Mouse (Mus musculus): ENCODE measurements around the gene Robo3. TPM values are rescaled to one million over a fixed set of nuclear protein-coding genes. Genes with fewer than 3 reads are reported as not detected.
A peak's percentile ranks its signal among the peaks of the same experiment; 100 is the strongest.

Gene Robo3
- polyA plus RNA-seq, 1 experiment from 2014 or later, result 20.5 TPM

DNA sequence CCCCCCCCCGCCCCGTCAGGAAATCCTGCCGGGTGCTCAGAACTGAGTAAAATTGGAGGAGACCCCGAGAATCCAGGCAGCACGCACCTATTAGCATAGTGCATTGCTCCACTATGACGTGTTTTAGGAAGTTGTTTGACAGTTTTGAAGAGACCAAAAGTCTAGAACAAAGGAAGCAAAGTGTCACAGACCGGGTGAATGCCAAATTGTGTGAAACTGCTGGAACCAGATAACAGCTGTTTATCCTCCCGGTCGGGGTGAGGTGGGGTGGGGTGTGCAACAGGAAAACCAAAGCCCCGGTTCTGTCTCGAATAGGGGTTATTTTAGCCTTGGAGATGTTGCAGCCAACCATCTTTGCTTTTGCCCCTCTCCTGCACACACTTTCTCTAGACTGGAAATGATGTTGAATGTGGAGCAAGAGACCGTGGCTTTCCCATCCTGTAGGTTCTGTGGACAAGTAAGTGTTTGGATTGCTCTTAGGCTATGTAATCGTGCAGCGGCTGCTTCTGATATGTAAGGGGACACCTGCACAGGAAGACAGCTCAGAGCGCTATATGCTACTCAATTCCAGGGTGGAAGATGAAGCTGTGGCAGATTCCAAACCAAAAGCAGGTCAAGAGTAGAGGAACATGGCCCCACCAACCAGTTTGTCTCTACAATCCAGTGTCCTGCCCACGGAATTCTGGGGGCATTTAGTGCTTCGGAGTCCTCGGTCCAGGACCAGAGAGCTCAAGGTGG is 946 bp upstream of the Robo3 start:
- H3K4me2 ChIP-seq (replicated peaks), result peak overlapping the region; percentile 74
- H3K9me3 ChIP-seq (ENCODE audit: control insufficient read depth, low read length), result no peaks in the 10 kb centered on the region
- H3K9ac ChIP-seq, result no peak overlapping the region
- H3K4me1 ChIP-seq (replicated peaks; ENCODE audit: control insufficient read depth, insufficient read depth, low read length), result peaks cover 26% of the 10 kb centered on the region
- DNase-seq (ENCODE audit: low spot score), result no peak
- H3K27ac ChIP-seq, result no peak overlapping the region
- H3K4me3 ChIP-seq (replicated peaks; ENCODE audit: low read length), result no peak overlapping the region
- ATAC-seq (ENCODE audit: low FRiP score), result no peak
- 3% methylated on average over 18 of the region's 18 CpGs for WGBS
- peaks cover 63% of the 10 kb centered on the region for H3K27me3 ChIP-seq (ENCODE audit: control insufficient read depth, insufficient read depth, low read length)
- no peaks in the 10 kb centered on the region for H3K36me3 ChIP-seq (replicated peaks; ENCODE audit: control insufficient read depth, insufficient read depth)

DNA sequence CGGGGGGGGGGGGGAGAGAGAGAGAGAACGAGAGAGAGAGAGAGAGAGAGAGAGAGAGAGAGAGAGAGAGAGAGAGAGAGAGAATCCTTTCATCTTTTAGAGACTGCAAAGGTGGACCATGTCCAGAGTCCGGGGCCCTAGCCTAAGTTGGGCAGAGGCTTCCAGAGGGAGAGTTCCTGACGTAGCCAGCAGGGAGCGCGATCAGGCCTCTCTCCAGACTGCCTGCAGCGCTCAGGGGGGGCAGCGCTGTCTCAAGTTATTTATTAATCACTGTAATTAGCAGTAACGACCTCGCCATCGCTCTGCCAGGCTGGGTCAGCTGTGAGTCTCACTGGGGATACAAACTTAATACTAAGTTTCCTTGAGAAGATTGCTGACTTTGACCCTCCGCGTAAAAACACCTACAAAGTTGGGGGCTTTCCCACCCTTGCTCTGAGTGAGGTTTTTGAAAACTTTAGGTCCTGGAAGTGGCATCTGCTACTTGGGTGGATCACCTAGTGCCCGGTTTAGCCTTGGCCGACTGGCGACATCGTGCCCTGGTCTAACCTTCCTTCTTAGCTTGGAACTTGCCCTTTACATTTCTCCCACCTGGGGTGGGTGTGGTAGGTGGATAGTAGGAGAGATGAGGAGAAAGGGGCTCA is 900 bp downstream of the Robo3 start:
- H3K4me1 ChIP-seq (replicated peaks; ENCODE audit: control insufficient read depth, insufficient read depth, low read length), result peaks cover 23% of the 10 kb centered on the region
- no peak overlapping the region for H3K27ac ChIP-seq
- H3K4me2 ChIP-seq (replicated peaks), result peak overlapping the region; percentile 74
- peak overlapping the region; percentile 36 for H3K4me3 ChIP-seq (replicated peaks; ENCODE audit: low read length)
- H3K9ac ChIP-seq, result peak overlapping the region; percentile 44
- H3K27me3 ChIP-seq (ENCODE audit: control insufficient read depth, insufficient read depth, low read length), result peaks cover 73% of the 10 kb centered on the region
- WGBS, result 1% methylated on average over 15 of the region's 17 CpGs
- no peaks in the 10 kb centered on the region for H3K36me3 ChIP-seq (replicated peaks; ENCODE audit: control insufficient read depth, insufficient read depth)
- no peaks in the 10 kb centered on the region for H3K9me3 ChIP-seq (ENCODE audit: control insufficient read depth, low read length)
- no peak; the same call in 1 of the 2 replicates for ATAC-seq (ENCODE audit: low FRiP score)
- no peak for DNase-seq (ENCODE audit: low spot score)

DNA sequence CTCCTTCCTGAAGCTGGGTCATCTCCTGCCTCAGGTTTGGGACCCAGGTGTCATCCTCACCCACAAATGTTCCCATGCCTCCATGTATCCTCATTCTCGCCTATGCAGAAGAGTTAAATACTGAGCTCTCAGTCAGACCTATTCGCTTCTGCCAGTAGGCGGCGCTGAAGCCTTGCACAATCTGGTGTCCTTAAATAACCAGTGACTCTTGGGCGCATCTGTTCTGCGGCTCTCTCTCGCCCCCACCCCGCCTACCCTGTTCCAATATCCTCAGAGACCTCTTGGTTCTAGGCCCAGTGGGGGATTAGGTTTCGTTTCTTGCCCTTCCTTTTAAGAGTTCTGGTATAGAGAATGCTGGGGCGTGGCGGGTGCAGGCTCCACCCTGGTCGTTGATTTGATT is 2.5 kb downstream of the Robo3 start:
- no peaks in the 10 kb centered on the region for H3K36me3 ChIP-seq (replicated peaks; ENCODE audit: control insufficient read depth, insufficient read depth)
- peak; percentile 98 for DNase-seq (ENCODE audit: low spot score)
- peaks cover 23% of the 10 kb centered on the region for H3K4me1 ChIP-seq (replicated peaks; ENCODE audit: control insufficient read depth, insufficient read depth, low read length)
- H3K4me3 ChIP-seq (replicated peaks; ENCODE audit: low read length), result peak overlapping the region; percentile 14; the same call in 1 of the 2 replicates
- H3K9me3 ChIP-seq (ENCODE audit: control insufficient read depth, low read length), result no peaks in the 10 kb centered on the region
- H3K27ac ChIP-seq, result no peak overlapping the region
- no peak overlapping the region for H3K9ac ChIP-seq
- peaks cover 66% of the 10 kb centered on the region for H3K27me3 ChIP-seq (ENCODE audit: control insufficient read depth, insufficient read depth, low read length)
- H3K4me2 ChIP-seq (replicated peaks), result peak overlapping the region; percentile 74
- ATAC-seq (ENCODE audit: low FRiP score), result peak; percentile 83
- WGBS, result under 1% methylated on average over 12 of the region's 12 CpGs

DNA sequence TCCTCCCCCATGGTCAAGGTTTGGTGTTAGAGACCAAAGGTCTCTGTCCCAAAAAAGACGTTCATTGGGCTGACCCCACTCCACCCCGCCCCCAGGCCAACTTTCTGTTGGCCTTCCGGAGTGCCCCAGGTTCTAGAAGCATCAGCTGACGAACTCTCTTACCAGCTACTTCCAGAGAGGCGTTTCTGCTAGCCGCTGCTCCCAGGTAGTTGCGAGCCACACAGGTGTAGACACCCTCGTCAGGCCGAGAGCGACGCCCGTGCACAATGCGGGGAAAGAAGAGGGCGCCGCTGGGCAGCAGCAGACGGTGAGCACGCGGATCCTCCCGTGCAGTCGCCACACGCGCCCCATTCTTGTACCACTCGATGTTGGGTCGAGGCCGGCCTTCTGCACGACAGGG is 3.7 kb downstream of the Robo3 start:
- H3K4me2 ChIP-seq (replicated peaks), result peak overlapping the region; percentile 24
- no peak overlapping the region for H3K9ac ChIP-seq
- 12% methylated on average over 26 of the region's 26 CpGs for WGBS
- 0 out of 2 replicates have a peak overlapping the region, but pooled peaks have one; percentile 5 for H3K4me3 ChIP-seq (replicated peaks; ENCODE audit: low read length)
- no peaks in the 10 kb centered on the region for H3K9me3 ChIP-seq (ENCODE audit: control insufficient read depth, low read length)
- ATAC-seq (ENCODE audit: low FRiP score), result no peak
- no peaks in the 10 kb centered on the region for H3K36me3 ChIP-seq (replicated peaks; ENCODE audit: control insufficient read depth, insufficient read depth)
- H3K27ac ChIP-seq, result no peak overlapping the region
- peaks cover 22% of the 10 kb centered on the region for H3K4me1 ChIP-seq (replicated peaks; ENCODE audit: control insufficient read depth, insufficient read depth, low read length)
- DNase-seq (ENCODE audit: low spot score), result no peak
- H3K27me3 ChIP-seq (ENCODE audit: control insufficient read depth, insufficient read depth, low read length), result peaks cover 56% of the 10 kb centered on the region

DNA sequence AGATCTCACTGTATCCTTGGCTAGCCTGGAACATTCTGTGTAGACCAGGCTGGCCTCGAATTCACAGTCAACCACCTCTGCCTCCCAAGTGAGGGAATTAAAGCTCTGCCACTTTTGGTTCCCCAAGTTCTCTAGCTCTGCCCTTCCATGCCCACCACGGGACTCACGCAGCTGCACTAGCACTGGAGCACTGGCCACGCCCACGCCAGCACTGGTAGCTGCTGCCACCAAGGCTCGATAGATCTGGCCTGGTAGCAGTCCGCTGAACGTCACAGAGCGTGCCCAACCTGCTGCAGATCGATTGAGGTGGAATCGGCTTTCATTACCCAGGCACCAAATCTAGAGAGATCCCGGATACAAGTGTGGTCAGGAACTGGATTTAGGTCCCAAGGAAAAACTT is 11.8 kb downstream of the Robo3 start:
- peak overlapping the region; percentile 55 for H3K4me2 ChIP-seq (replicated peaks)
- H3K27me3 ChIP-seq (ENCODE audit: control insufficient read depth, insufficient read depth, low read length), result no peaks in the 10 kb centered on the region
- 19% methylated on average over 12 of the region's 12 CpGs for WGBS
- DNase-seq (ENCODE audit: low spot score) (peak; percentile 35), ATAC-seq (ENCODE audit: low FRiP score) (peak; percentile 32; the same call in 1 of the 2 replicates)
- H3K4me3 ChIP-seq (replicated peaks; ENCODE audit: low read length), result peak overlapping the region; percentile 21; the same call in 1 of the 2 replicates
- H3K27ac ChIP-seq, result no peak overlapping the region
- H3K9ac ChIP-seq, result peak overlapping the region; percentile 54
- no peaks in the 10 kb centered on the region for H3K4me1 ChIP-seq (replicated peaks; ENCODE audit: control insufficient read depth, insufficient read depth, low read length)
- H3K9me3 ChIP-seq (ENCODE audit: control insufficient read depth, low read length), result no peaks in the 10 kb centered on the region
- H3K36me3 ChIP-seq (replicated peaks; ENCODE audit: control insufficient read depth, insufficient read depth), result no peaks in the 10 kb centered on the region

DNA sequence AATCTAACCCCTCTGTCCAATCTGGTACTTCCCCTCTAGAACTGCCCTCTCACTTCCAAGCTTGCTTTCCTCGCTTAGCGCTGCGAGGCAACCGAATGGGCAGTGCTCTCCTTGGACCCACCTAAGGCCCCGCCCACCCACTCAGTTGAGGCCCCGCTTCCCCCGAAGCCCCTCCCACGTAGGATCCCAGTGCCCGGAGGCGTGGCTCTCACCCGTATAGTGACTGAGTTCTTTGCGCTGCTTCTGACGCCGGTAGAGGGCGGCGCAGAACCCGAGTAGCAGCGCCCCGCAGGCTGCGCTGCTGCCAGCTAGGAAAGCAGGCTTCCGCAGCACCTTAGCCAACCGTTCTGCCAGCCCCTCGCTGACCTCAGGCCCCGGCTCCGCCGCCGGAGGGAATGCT is 12.4 kb downstream of the Robo3 start:
- peak; percentile 81 for DNase-seq (ENCODE audit: low spot score)
- no peaks in the 10 kb centered on the region for H3K9me3 ChIP-seq (ENCODE audit: control insufficient read depth, low read length)
- WGBS, result under 1% methylated on average over 27 of the region's 27 CpGs
- peak overlapping the region; percentile 21 for H3K4me3 ChIP-seq (replicated peaks; ENCODE audit: low read length)
- H3K36me3 ChIP-seq (replicated peaks; ENCODE audit: control insufficient read depth, insufficient read depth), result no peaks in the 10 kb centered on the region
- peak overlapping the region; percentile 54 for H3K9ac ChIP-seq
- no peaks in the 10 kb centered on the region for H3K27me3 ChIP-seq (ENCODE audit: control insufficient read depth, insufficient read depth, low read length)
- H3K4me2 ChIP-seq (replicated peaks), result peak overlapping the region; percentile 55
- no peak overlapping the region for H3K27ac ChIP-seq
- H3K4me1 ChIP-seq (replicated peaks; ENCODE audit: control insufficient read depth, insufficient read depth, low read length), result no peaks in the 10 kb centered on the region
- peak; percentile 85 for ATAC-seq (ENCODE audit: low FRiP score)

DNA sequence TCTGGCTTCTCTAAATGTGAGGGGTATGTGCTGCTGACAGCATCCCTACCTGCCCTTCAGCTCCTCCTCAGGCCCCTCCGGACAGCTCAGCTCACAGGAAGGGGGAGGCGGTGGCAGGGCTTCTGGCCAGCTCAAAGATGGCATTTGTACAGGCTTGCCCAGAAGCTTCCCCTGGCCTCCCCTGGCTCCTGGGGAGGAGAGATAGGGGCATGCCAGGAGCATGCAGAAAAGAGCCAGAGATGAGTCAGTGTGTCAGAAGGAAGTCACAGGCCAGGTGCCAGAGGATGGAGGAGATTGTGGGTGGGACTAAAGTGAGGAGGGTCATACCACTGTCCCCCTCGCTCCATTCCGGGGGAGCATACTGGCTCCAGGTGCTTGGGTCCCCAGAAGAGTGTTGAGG is 14.3 kb downstream of the Robo3 start:
- no peaks in the 10 kb centered on the region for H3K9me3 ChIP-seq (ENCODE audit: control insufficient read depth, low read length)
- no peaks in the 10 kb centered on the region for H3K27me3 ChIP-seq (ENCODE audit: control insufficient read depth, insufficient read depth, low read length)
- H3K27ac ChIP-seq, result no peak overlapping the region
- H3K4me1 ChIP-seq (replicated peaks; ENCODE audit: control insufficient read depth, insufficient read depth, low read length), result no peaks in the 10 kb centered on the region
- ATAC-seq (ENCODE audit: low FRiP score) (no peak), DNase-seq (ENCODE audit: low spot score) (no peak)
- no peak overlapping the region for H3K4me3 ChIP-seq (replicated peaks; ENCODE audit: low read length)
- WGBS, result 83% methylated on average over 4 of the region's 4 CpGs
- H3K36me3 ChIP-seq (replicated peaks; ENCODE audit: control insufficient read depth, insufficient read depth), result no peaks in the 10 kb centered on the region
- no peak overlapping the region for H3K9ac ChIP-seq
- H3K4me2 ChIP-seq (replicated peaks), result no peak overlapping the region

DNA sequence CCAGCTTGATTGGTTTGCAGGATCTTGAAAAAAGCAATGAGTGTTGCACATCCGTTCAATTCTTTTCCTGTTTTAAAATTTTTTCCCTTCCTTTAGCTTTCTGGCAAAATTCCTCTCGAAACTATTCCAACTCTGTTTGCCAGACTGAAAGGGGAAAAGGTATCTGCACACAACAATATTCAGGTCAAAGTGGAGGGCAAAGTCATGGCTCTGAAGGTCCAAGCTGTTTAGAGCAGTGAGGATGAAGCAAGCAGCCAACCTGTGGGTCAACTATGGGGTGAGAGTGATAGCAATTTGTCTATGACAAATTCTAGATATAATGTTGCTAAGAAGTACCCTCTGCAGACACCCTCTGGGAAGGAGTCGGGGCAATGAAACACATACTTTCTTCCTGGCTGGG is 18.4 kb downstream of the Robo3 start:
- WGBS, result 87% methylated on average over 3 of the region's 3 CpGs
- DNase-seq (ENCODE audit: low spot score) (no peak), ATAC-seq (ENCODE audit: low FRiP score) (no peak)
- no peaks in the 10 kb centered on the region for H3K9me3 ChIP-seq (ENCODE audit: control insufficient read depth, low read length)
- no peaks in the 10 kb centered on the region for H3K36me3 ChIP-seq (replicated peaks; ENCODE audit: control insufficient read depth, insufficient read depth)
- H3K9ac ChIP-seq, result no peak overlapping the region
- no peak overlapping the region for H3K27ac ChIP-seq
- H3K4me2 ChIP-seq (replicated peaks), result no peak overlapping the region
- H3K4me1 ChIP-seq (replicated peaks; ENCODE audit: control insufficient read depth, insufficient read depth, low read length), result no peaks in the 10 kb centered on the region
- H3K4me3 ChIP-seq (replicated peaks; ENCODE audit: low read length), result no peak overlapping the region
- H3K27me3 ChIP-seq (ENCODE audit: control insufficient read depth, insufficient read depth, low read length), result no peaks in the 10 kb centered on the region

DNA sequence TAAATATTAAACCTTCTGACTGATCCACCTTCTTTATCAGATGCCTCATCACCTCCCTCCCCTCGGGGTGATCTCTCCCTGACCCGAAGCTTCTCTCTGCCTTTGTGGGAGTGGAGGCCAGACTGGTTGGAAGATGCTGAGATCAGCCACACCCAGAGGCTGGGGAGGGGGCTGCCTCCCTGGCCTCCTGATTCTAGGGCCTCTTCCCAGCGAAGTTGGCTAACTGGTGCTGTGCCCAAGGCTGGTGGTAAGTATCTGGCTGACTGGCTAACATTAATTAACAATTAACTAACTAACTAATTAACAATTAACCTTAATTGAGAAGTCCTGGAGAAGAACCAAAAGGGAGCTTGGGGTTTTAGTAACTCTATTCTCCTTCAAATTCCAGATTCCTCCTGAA is 20.1 kb downstream of the Robo3 start:
- Histone ChIP-seq H3K4me3 (replicated peaks; ENCODE audit: low read length) (no peak overlapping the region), H3K36me3 (replicated peaks; ENCODE audit: control insufficient read depth, insufficient read depth) (no peaks in the 10 kb centered on the region), H3K27me3 (ENCODE audit: control insufficient read depth, insufficient read depth, low read length) (no peaks in the 10 kb centered on the region), H3K4me1 (replicated peaks; ENCODE audit: control insufficient read depth, insufficient read depth, low read length) (no peaks in the 10 kb centered on the region), H3K9ac (no peak overlapping the region), H3K27ac (no peak overlapping the region), H3K9me3 (ENCODE audit: control insufficient read depth, low read length) (no peaks in the 10 kb centered on the region), H3K4me2 (replicated peaks) (no peak overlapping the region)
- no peak for ATAC-seq (ENCODE audit: low FRiP score)
- WGBS, result 59% methylated on average over 3 of the region's 3 CpGs
- DNase-seq (ENCODE audit: low spot score), result no peak
